Mouse (Mus musculus): ENCODE data around the gene Flywch2.

DNA sequence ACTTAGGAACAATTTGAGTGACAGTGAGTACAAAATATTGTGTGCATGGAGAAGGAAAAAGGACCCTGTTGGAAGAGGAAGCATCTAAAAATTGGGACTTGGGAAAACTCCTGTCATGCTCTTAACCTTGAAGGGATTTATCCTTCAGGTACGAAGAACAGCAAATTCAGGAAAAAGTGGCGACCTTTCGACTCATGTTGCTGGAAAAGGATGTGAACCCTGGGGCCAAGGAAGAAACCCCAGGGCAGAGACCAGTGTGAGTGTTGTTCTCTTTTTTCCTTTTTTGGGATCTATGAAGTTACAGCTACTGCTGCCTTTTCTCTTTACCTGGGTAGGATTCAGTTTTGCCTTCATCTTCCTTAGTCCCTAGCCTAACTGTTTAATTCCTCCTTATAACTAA, 22.0 kb upstream of the Flywch2 start:
- TF ChIP-seq EP300 (IDR thresholded peaks at IDR 0.05; ENCODE audit: low read depth) = no peak
- no peak for TF ChIP-seq CTCF (IDR thresholded peaks at IDR 0.05; ENCODE audit: low read depth)

All from liver, postnatal 0 days (tissue).